Mouse (Mus musculus) liver, adult 2 months (tissue): Measurements from ENCODE around the gene Ccdc88a. TPM values are rescaled to one million over a fixed set of nuclear protein-coding genes. Genes with fewer than 3 reads are reported as not detected.
A peak's percentile ranks its signal among the peaks of the same experiment; 100 is the strongest.

Experiments used
- DNase-seq: peaks from one replicate; pipeline ENCODE4 v3.0.0-alpha.2; 2011; ENCODE audit warnings: low read depth, low spot score; ENCODE audit errors: extremely low read depth
- H3K27ac ChIP-seq: fragments of 200-500 bp; replicated peaks from 2 replicates; pipeline ENCODE4 v1.5.1; 2012; ENCODE audit warnings: low read depth, mild to moderate bottlenecking, control low read depth, inconsistent platforms, low read length; ENCODE audit not compliant: insufficient read depth
- H3K27me3 ChIP-seq: fragments of 200-500 bp; 2 replicates; pipeline ENCODE4 v1.6.1; 2012; ENCODE audit warnings: mild to moderate bottlenecking, moderate library complexity, low read length, inconsistent platforms; ENCODE audit not compliant: control insufficient read depth, insufficient read depth
- H3K36me3 ChIP-seq: fragments of 200-500 bp; 2 replicates; pipeline ENCODE4 v1.6.1; 2012; ENCODE audit warnings: low read length, inconsistent platforms; ENCODE audit not compliant: control insufficient read depth, insufficient read depth
- H3K4me1 ChIP-seq: fragments of 200-500 bp; 2 replicates; pipeline ENCODE4 v1.6.1; 2011; ENCODE audit warnings: low read length; ENCODE audit not compliant: control insufficient read depth, insufficient read depth
- H3K4me3 ChIP-seq: fragments of 200-500 bp; 2 replicates; pipeline ENCODE4 v1.5.1; 2011; ENCODE audit warnings: low read depth, mild to moderate bottlenecking, control low read depth, low read length, moderate library complexity; ENCODE audit not compliant: insufficient read depth
- H3K79me2 ChIP-seq: fragments of 200-500 bp; 2 replicates; pipeline ENCODE4 v1.6.1; 2012; ENCODE audit warnings: inconsistent platforms, mild to moderate bottlenecking, low read length, moderate library complexity; ENCODE audit not compliant: control insufficient read depth, insufficient read depth
- H3K9ac ChIP-seq: fragments of 200-500 bp; 2 replicates; pipeline ENCODE4 v1.6.1; 2012; ENCODE audit warnings: low read depth, mild to moderate bottlenecking, control low read depth, inconsistent platforms, low read length
- CTCF ChIP-seq: fragments of 200-500 bp; IDR thresholded peaks from 2 replicates; pipeline ENCODE4 v1.5.1; 2011; ENCODE audit warnings: low read depth, low read length, control low read depth
- POLR2A ChIP-seq: fragments of 200-500 bp; IDR thresholded peaks from 2 replicates; pipeline ENCODE4 v1.6.1; 2011; ENCODE audit warnings: low read length, control low read depth; ENCODE audit not compliant: insufficient read depth; ENCODE audit errors: extremely low read depth
- WGBS: fragments of 180-500 bp; shearing (Covaris S2); methylation state at CpG from one replicate; pipeline ENCODE4 v1.1.7; 2018; 5-methylcytosine and 5-hydroxymethylcytosine counted together
- polyA plus RNA-seq: library from polyadenylated mRNA; depleted of rRNA; stranded (reverse); fragments of >200 nt; gene quantifications from 2 replicates; pipeline ENCODE4 v1.2.3, GENCODE M21; 2012; rRNA removed
- total RNA-seq: library from RNA; depleted of rRNA; stranded (reverse); fragments of >200 nt; gene quantifications from 2 replicates; pipeline ENCODE4 v1.2.3, GENCODE M21; 2014; rRNA removed

Ccdc88a gene
- total and polyA plus RNA-seq, 2 experiments = 0.10 to 1.8 TPM

DNA sequence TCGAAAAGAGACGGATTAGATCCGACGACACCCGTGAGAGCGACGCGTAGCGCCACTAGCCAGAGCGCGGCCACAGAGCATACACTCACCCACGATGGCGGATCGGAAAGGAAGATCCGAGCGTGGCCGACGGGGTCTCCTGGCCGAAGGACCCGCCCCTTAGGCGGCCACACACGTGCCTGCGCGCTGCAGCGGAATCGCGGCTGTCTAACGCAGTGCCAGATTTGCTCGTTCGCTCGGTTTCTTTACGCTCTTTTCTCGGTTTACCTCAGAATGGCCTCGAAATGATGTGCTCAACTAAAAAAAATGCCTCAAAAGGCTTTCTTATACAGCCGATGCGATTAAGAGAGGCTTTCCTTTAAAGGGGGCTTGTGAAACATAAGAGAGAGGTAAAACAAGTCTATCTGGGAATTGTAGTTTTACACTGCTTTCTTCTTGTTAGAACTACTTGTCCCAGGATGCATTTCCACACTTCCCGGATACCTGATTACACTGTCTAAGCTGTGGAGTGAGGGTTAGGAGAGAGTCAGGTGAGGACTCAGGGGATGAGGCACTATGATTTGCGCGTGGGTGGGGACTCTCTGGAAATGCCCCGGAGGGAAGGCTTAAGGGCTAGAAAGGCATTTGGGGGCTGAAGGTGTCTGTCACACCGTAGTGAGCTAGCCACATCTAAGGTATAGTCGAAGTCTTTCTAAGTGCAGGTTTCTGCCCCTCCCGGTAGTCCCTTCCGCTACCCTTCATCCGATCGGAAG lies 174.5 kb downstream of the Ccdc88a start, which contains the start of the genes Clhc1 and Rps27a:
Gene Clhc1 (plus strand): TSS at position 199 of the 752 bp plus-strand sequence.
Gene Rps27a (minus strand): TSS at position 358 of the 752 bp plus-strand sequence.
- Histone ChIP-seq H3K9ac (peak within 1 kb of the TSS; percentile 85), H3K79me2 (peaks cover 5% of the 10 kb centered on the region; the same call in 1 of the 2 replicates), H3K36me3 (peaks cover 24% of the 10 kb centered on the region), H3K4me3 (peak within 1 kb of the TSS; percentile 95), H3K27ac (peak within 1 kb of the TSS; percentile 81), H3K4me1 (peaks cover 10% of the 10 kb centered on the region; the same call in 1 of the 2 replicates), H3K27me3 (no peaks in the 10 kb centered on the region)
- peak; percentile 98 for DNase-seq
- under 1% methylated on average over 46 of the region's 46 CpGs for WGBS
- peak; percentile 90 for TF ChIP-seq POLR2A
- TF ChIP-seq CTCF = no peak

DNA sequence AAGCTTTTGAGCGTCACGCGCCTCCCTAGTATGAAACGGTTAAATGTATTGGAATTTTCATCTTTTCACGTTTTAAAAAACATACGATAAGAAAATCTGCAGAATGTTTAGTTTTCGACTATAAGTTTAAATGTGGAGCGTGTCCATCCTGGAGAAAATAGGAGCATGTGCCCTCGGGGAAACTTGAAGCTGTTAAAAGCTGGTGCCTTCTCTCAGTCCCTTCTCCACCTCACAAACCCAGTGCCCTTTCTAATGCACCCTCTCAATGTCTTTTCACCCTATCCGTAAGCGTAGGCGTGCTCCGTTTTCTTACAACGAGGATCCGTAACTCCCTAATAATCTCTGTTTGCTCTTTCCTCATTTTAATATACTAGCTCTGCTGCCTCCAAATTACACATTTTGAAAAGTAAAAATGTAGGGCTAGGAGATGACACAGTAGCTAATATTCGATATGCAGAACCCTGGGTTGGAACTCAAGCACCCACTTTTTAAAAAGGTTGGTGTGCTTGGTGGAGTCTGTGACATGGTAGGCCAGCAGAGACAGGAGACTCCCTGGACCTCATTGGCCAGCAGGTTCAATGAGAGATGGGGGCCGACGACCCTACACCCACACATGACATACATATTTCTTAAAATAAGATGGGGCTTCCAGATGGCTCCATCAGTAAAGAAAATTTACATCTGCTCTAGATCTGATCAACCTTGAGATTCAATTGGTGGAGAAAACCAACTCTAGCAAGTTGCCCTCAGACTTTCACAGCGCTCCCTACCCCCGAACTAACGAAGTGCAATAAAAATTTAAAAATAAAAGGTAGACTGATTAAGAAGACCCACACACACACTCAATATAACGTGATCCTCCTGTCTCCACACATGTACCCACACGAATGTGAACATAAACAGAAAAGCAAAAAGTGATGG lies 175.3 kb downstream of the Ccdc88a start:
- H3K36me3 ChIP-seq = peaks cover 23% of the 10 kb centered on the region
- H3K27me3 ChIP-seq = no peaks in the 10 kb centered on the region
- H3K9ac ChIP-seq = peak overlapping the region; percentile 41
- H3K79me2 ChIP-seq = peaks cover 5% of the 10 kb centered on the region; the same call in 1 of the 2 replicates
- DNase-seq = no peak
- peak overlapping the region; percentile 28; the same call in 1 of the 2 replicates for H3K27ac ChIP-seq
- H3K4me1 ChIP-seq = peaks cover 10% of the 10 kb centered on the region; the same call in 1 of the 2 replicates
- TF ChIP-seq CTCF (no peak), POLR2A (no peak)
- whole genome bisulfite sequencing = 21% methylated on average over 23 of the region's 23 CpGs
- peak overlapping the region; percentile 44 for H3K4me3 ChIP-seq

DNA sequence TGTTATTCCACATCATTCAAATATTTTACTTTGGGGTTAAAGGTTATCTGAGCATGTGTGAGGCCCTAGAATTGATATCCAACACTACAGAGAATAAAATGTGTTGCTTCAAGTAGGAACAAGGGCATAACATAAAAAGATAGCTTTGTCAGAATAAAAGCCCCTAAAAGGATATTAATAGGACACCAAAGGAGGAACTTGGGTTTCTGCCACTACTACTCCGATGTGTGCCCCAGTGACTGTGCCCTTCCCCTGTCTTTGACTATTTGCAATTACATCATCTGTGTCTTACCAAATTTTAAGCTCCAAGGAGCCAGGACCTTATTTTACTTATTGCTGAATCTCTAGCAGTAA lies 175.9 kb downstream of the Ccdc88a start:
- no peaks in the 10 kb centered on the region for H3K27me3 ChIP-seq
- peaks cover 10% of the 10 kb centered on the region; the same call in 1 of the 2 replicates for H3K4me1 ChIP-seq
- no peak overlapping the region for H3K9ac ChIP-seq
- DNase-seq = peak; percentile 40
- TF ChIP-seq POLR2A = no peak
- TF ChIP-seq CTCF = no peak
- no peak overlapping the region for H3K27ac ChIP-seq
- 9% methylated on average over 1 of the region's 1 CpGs for WGBS
- peaks cover 5% of the 10 kb centered on the region; the same call in 1 of the 2 replicates for H3K79me2 ChIP-seq
- H3K4me3 ChIP-seq = no peak overlapping the region
- peaks cover 16% of the 10 kb centered on the region for H3K36me3 ChIP-seq

Other genes starting within 250 kb of the Ccdc88a start
- gene Pnpt1, start 242.9 kb upstream of the Ccdc88a start, total RNA-seq = 23.5 and 32.0 TPM in 2 replicates
- gene Pnpt1, start 242.9 kb upstream of the Ccdc88a start, polyA plus RNA-seq = 12.6 and 13.8 TPM in 2 replicates
- gene Ppp4r3b, start 200.8 kb upstream of the Ccdc88a start, total RNA-seq = 37.7 and 38.8 TPM in 2 replicates
- gene Ppp4r3b, start 200.8 kb upstream of the Ccdc88a start, polyA plus RNA-seq = 5.1 and 5.7 TPM in 2 replicates
- gene Cfap36, start 126.2 kb upstream of the Ccdc88a start, total RNA-seq = 11.8 and 18.4 TPM in 2 replicates
- 2.7 and 4.6 TPM in 2 replicates for gene Cfap36, start 126.2 kb upstream of the Ccdc88a start, polyA plus RNA-seq
- gene Prorsd1, start 141.4 kb downstream of the Ccdc88a start, total RNA-seq = 14.6 and 15.8 TPM in 2 replicates
- gene Prorsd1, start 141.4 kb downstream of the Ccdc88a start, polyA plus RNA-seq = 3.5 and 4.1 TPM in 2 replicates
- gene Mtif2, start 152.8 kb downstream of the Ccdc88a start, total RNA-seq = 23.4 and 26.2 TPM in 2 replicates
- 8.3 and 12.7 TPM in 2 replicates for gene Mtif2, start 152.8 kb downstream of the Ccdc88a start, polyA plus RNA-seq
- 0.28 TPM in 1 of 2 replicates, not detected in the other for gene Clhc1, start 174.3 kb downstream of the Ccdc88a start, total RNA-seq
- gene Clhc1, start 174.3 kb downstream of the Ccdc88a start, polyA plus RNA-seq = not detected in 2 replicates
- gene Rps27a, start 174.5 kb downstream of the Ccdc88a start, total RNA-seq = 499 and 521 TPM in 2 replicates
- 58.8 and 67.0 TPM in 2 replicates for gene Rps27a, start 174.5 kb downstream of the Ccdc88a start, polyA plus RNA-seq